Mouse (Mus musculus): ENCODE data around the gene Sirt4. TPM values are rescaled to one million over a fixed set of nuclear protein-coding genes. Genes with fewer than 3 reads are reported as not detected.

Gene Sirt4
- total RNA-seq, 2 experiments from 2014 or later = 0.60 to 3.1 TPM

GRCm38 (mm10) chr5:115437945-115438315, 46.6 kb downstream of the Sirt4 start:
- ATAC-seq (replicated peaks; ENCODE audit: low FRiP score, poor library complexity, severe bottlenecking) = no peak

- ATAC-seq (replicated peaks; ENCODE audit: low FRiP score, poor library complexity, severe bottlenecking) = no peak
Observed at GRCm38 (mm10) chr5:115437242-115437944, 47.1 kb downstream of the Sirt4 start.

- no peak for ATAC-seq (replicated peaks; ENCODE audit: low FRiP score, poor library complexity, severe bottlenecking)
Observed at GRCm38 (mm10) chr5:115436421-115437124, 48.0 kb downstream of the Sirt4 start.

- no peak for ATAC-seq (replicated peaks; ENCODE audit: low FRiP score, poor library complexity, severe bottlenecking)
Observed at GRCm38 (mm10) chr5:115435755-115436379, 48.7 kb downstream of the Sirt4 start.

- no peak for ATAC-seq (replicated peaks; ENCODE audit: low FRiP score, poor library complexity, severe bottlenecking)
Observed at GRCm38 (mm10) chr5:115434853-115435754, 49.4 kb downstream of the Sirt4 start.

- no peak for ATAC-seq (replicated peaks; ENCODE audit: low FRiP score, poor library complexity, severe bottlenecking)
Observed at GRCm38 (mm10) chr5:115434280-115434852, 50.2 kb downstream of the Sirt4 start.

- no peak for ATAC-seq (replicated peaks; ENCODE audit: low FRiP score, poor library complexity, severe bottlenecking)
Observed at GRCm38 (mm10) chr5:115433191-115433590, 51.3 kb downstream of the Sirt4 start.

- no peak for ATAC-seq (replicated peaks; ENCODE audit: low FRiP score, poor library complexity, severe bottlenecking)
Observed at GRCm38 (mm10) chr5:115432395-115432794, 52.1 kb downstream of the Sirt4 start.

- no peak for ATAC-seq (replicated peaks; ENCODE audit: low FRiP score, poor library complexity, severe bottlenecking)
Observed at GRCm38 (mm10) chr5:115431898-115432259, 52.6 kb downstream of the Sirt4 start.

- ATAC-seq (replicated peaks; ENCODE audit: low FRiP score, poor library complexity, severe bottlenecking) = no peak
Observed at GRCm38 (mm10) chr5:115431061-115431897, 53.2 kb downstream of the Sirt4 start.

GRCm38 (mm10) chr5:115430187-115430960, 54.2 kb downstream of the Sirt4 start:
- ATAC-seq (replicated peaks; ENCODE audit: low FRiP score, poor library complexity, severe bottlenecking) = no peak

GRCm38 (mm10) chr5:115429359-115430186, 55.0 kb downstream of the Sirt4 start, which contains the start of gene Msi1:
TSS of gene Msi1 (plus strand) at chr5:115429599.
- no peak for ATAC-seq (replicated peaks; ENCODE audit: low FRiP score, poor library complexity, severe bottlenecking)

GRCm38 (mm10) chr5:115428831-115429358, 55.6 kb downstream of the Sirt4 start:
- no peak for ATAC-seq (replicated peaks; ENCODE audit: low FRiP score, poor library complexity, severe bottlenecking)
